Mouse (Mus musculus) cerebellum, adult 9-10 months (tissue): ENCODE results near the gene Ganab.
A peak's percentile ranks its signal among the peaks of the same experiment; 100 is the strongest.

Experiments
- DNase-seq: peaks from one replicate; pipeline ENCODE4 v3.0.0; 2022

The Ganab gene

GRCm38 (mm10) chr19:8930117-8930516 lies 32.2 kb downstream of the Ganab start:
- DNase-seq: no peak

DNA sequence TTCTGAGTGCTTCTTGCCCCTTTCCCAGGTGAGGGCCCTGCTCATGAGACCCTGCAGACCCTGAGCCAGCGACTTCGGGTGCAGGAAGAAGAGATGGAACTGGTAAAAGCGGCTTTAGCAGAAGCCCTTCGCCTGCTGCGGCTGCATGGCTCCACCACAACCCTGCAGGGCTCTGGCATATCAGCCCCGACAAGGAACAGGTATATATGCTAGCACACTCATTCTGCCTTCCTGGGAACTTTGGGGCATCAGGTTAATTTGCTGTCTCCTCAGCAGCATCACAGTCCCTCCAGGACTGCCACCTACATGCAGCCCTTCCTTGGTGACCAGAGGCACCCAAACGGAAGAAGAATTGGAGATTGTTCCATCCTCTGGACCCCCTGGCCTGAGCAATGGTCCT lies 32.9 kb downstream of the Ganab start:
- DNase-seq: no peak

DNA sequence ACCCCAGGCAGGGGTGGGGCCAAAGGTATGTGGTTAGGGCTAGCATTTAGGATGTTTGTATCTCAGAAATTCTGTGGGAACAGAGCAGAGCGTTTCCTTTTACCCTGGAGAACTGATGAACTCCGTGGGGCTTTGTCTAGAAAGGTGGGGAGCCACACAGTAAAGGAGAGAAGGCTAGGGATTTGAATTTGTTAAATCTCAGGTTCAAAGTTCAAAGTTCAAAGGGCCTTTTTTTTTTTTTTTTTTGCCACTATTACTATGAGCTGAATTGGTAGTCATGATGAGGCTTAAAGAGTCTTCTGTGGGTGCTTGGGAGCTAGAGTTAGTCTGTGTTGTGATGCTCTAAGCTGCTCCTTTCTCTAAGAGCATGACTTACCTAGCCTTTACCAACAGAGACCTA lies 38.9 kb downstream of the Ganab start:
- no peak for DNase-seq

GRCm38 (mm10) chr19:8940526-8941133 lies 42.8 kb downstream of the Ganab start:
- DNase-seq: no peak

GRCm38 (mm10) chr19:8941136-8941514 lies 43.3 kb downstream of the Ganab start:
- no peak for DNase-seq

- DNase-seq: peak; percentile 96
Measured at GRCm38 (mm10) chr19:8941515-8942217, 43.8 kb downstream of the Ganab start, which contains the start of gene Mta2. TSS of gene Mta2 (plus strand) at chr19:8941875.

DNA sequence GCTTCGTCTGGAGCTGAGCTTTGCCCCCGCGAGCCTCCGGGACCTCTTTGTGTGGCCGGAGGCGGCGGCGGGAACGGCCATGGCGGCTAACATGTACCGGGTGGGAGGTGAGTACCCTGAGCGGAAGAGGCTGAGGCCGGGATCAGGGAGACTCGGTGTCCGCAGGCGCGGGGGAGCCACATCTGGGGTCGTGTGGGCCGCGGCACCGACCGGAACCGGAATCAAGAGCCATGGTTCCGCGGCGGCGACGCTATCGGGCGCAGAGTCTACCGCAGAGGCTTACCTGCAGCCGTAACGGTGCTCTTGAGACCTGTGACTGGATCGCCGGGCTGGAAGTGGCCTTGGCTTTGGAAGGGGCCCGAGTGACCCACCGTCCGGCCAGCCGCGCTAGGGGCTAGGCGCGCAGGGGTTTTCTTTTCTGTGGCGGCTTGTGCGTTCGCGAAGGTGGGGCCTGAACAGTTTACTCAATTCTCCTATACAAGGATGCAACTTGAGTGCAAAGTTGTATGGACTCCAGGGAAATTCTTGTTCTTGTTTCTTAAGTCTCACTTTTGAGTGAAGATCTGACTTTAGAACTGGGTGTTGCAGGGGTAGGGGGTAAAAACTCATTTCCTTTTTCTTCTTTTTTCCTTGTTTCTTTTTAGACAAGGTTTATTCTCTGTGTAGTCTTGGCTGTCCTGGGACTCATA lies 44.5 kb downstream of the Ganab start:
- DNase-seq: no peak

DNA sequence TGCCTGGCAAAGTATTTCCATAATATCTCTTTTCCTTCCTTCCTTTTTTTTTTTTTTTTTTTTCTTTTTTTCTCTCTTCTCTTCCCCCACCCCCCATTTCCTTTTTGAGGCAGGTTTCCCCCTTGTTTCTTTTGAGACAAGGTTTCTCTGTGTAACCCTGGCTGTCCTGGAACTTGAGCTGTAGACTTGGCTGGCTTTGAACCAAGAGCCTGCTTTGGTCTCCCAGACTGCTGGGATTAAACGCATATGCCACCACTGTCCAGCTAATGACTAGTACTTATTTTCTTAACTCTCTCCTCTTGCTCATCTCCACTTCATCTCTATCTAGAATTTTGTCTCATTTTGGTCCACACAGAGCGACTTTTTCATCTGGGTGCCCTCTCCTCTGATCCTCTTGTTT lies 45.2 kb downstream of the Ganab start:
- no peak for DNase-seq

DNA sequence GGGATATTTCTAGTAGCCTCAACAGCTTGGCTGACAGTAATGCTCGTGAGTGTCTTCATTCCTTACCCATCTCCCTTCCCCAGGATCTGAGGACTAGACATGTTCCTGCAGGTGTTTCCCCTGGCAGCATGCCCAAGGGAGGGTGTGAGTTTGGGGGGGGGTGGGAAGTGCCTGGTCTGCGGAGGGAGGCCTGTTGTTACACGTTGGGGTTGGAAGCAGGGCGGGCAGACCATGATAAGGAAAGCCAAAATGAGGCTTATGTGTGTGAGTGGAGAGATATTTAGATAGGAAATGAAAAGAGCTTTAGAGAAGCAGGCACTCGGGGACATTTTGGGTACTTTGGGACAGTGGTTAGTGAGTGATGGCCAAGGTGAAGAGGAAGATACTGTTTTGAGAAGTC lies 46.2 kb downstream of the Ganab start:
- no peak for DNase-seq

GRCm38 (mm10) chr19:8944750-8945149 lies 46.9 kb downstream of the Ganab start:
- DNase-seq: no peak

- DNase-seq: no peak
Measured at GRCm38 (mm10) chr19:8945251-8945650, 47.4 kb downstream of the Ganab start.

GRCm38 (mm10) chr19:8946929-8947328 lies 49.1 kb downstream of the Ganab start:
- DNase-seq: no peak

DNA sequence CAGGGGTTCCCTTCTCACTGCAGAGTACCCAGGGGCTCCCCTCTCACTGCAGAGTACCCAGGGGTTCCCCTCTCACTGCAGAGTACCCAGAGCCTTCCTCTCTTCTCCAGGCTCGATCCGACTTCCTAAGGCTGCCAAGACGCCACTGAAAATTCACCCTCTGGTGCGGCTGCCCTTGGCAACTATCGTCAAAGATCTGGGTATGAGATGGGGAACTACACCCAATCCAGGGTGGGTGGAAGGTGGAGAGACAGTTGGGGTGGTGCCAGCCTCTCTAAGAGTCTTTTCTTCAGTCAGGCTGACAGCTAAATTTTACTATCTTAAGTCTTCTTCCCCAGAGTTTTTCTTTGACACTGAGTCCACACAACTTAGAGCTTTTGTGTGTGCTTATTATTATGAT lies 52.3 kb downstream of the Ganab start:
- no peak for DNase-seq

DNA sequence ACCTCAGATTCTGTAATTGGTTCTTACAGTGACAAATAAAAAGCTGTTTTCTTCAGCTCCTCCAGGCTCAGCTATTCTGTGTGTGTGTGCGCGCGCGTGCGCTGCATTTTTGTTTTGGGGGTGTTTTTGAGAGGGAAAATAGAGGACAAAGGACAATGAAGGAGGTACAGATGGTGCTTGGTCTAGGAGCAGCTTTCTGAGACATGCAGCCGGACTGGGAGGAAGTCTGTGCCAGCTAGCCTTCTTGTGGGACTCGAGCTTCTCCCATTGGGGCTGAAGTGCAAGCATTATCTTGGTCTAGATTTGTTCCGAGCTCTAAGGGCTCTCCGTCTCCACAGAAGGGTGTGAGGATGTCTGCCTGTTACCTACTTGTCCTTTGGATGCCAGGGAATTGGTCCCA lies 54.4 kb downstream of the Ganab start:
- DNase-seq: no peak

GRCm38 (mm10) chr19:8953135-8954039 lies 55.5 kb downstream of the Ganab start, which contains the start of gene Tut1:
TSS of gene Tut1 (plus strand) at chr19:8953847.
- peak; percentile 95 for DNase-seq

DNA sequence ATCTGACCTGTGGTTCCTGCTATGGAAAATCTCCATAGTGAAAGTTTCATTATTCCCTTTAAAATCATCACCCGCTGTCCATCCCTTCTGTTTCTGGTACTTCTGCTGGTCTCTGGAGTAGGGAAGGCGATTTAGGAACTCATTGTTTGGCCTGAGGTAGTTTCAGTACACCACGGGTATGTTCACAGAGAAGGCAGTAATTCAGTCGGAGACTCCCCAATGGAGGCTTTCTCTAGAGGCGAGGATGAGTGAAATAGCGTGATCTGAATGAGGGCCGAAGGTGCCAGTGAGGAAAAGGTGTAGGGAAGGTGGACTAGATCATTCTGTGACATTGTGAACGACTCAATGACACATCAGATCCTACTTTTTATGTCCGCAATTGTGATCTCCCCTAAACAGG lies 56.3 kb downstream of the Ganab start:
- DNase-seq: no peak

DNA sequence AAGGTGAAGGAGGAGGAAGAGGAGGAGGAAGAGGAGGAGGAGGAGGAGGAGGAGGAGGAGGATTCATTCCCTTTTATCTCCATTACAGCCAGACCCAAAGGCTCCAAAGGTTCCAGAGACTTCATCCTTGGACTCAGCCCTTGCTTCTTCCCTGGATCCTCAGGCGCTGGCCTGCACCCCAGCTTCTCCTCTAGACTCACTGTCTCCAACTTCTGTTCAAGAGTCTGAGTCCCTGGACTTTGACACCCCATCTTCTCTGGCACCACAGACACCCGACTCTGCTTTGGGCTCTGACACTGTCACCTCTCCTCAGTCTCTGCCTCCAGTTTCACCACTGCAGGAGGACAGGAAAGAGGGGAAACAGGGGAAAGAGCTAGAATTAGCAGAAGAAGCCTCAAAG lies 64.4 kb downstream of the Ganab start:
- DNase-seq: no peak

- DNase-seq: no peak
Measured at GRCm38 (mm10) chr19:8965075-8965474, 67.2 kb downstream of the Ganab start.

- peak; percentile 70 for DNase-seq
Measured at GRCm38 (mm10) chr19:8965771-8966170, 67.9 kb downstream of the Ganab start.

DNA sequence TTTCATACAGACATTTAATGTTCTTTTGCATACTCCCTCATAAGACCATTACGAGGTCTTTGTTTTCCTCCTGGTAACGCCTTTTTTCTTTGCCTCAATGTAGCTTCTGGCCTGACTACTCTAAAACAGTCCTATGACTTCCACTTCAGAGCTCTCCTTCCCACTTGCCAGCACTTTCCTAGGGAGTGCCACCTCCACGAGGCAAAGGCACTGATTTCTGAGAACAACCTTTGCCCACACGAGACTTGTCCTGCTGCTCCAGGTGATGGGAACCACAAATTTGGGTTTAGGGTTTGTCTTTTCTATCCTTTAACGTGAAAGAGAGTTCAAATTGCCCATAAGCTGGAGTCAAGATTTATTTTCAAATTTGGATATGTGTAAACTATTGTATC lies 68.3 kb downstream of the Ganab start:
- peak; percentile 64 for DNase-seq
